Mouse (Mus musculus): ENCODE results near the gene Fgd5. TPM values are rescaled to one million over a fixed set of nuclear protein-coding genes. Genes with fewer than 3 reads are reported as not detected.

The Fgd5 gene
- polyA plus RNA-seq, 1 experiment: not detected

DNA sequence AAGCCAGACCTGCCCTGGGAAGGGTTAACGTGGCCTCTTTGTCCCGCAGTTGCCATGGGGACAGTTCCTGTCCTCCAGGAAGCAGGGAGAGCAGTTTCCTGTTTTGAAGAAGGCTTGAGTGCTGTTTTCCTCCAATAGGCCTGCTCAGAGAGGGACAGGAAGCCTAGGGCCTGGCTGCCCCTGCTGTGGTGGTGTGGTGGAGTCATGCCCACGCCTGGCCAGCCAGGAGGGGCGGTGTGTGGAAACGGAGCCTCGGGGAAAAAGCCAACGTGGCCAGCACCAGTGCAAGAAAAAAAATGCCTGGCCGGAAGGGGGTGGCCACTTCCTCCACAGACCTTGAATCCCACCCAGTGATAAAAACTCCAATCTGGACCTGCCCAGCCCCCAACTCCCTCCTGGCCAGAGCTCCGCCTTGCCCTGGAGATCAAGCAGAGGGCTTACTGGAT, 6.5 kb upstream of the Fgd5 start:
- TF ChIP-seq CEBPB (IDR thresholded peaks at IDR 0.05; ENCODE audit: insufficient read depth, poor library complexity, severe bottlenecking) (no peak), USF1 (IDR thresholded peaks at IDR 0.05; ENCODE audit: low read depth) (no peak)
- H3ac ChIP-seq (ENCODE audit: control insufficient read depth, insufficient read length): no peak overlapping the region

DNA sequence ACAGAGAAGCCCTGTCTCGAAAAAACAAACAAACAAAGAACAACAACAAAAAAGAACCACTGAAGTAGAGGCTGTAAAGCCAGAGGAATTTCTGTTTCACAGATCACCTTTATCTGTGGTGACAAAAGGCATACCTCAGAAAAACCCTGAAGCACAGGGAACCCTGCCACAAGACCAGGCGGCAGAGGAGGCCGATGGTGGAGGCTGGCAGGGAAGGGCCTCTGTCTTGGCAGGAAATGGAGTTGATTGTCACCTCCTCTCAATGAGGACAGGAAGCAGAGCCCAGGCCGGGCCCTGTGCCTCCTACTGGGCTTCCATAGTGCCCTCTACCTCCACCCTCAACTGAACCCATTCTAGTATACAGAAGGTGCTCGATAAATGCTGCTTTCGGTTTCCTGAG, 4.7 kb upstream of the Fgd5 start:
- TF ChIP-seq USF1 (IDR thresholded peaks at IDR 0.05; ENCODE audit: low read depth) (no peak), MYOD1 (IDR thresholded peaks at IDR 0.05; ENCODE audit: control insufficient read depth in 1 of 3, insufficient read length in 2 of 3, low read depth in 2 of 3) (no peak), CEBPB (IDR thresholded peaks at IDR 0.05; ENCODE audit: insufficient read depth, poor library complexity, severe bottlenecking) (no peak), TCF3 (IDR thresholded peaks at IDR 0.05; ENCODE audit: insufficient read length, low read depth) (no peak), MYOG (IDR thresholded peaks at IDR 0.05; ENCODE audit: control insufficient read depth in 1 of 3, insufficient read depth in 1 of 3, insufficient read length in 2 of 3, low read depth in 2 of 3) (no peak), E2F4 (IDR thresholded peaks at IDR 0.05; ENCODE audit: insufficient read depth) (no peak), REST (IDR thresholded peaks at IDR 0.05; ENCODE audit: insufficient read depth, insufficient read length) (no peak), MAX (IDR thresholded peaks at IDR 0.05; ENCODE audit: low read depth) (no peak), POLR2AphosphoS2 (IDR thresholded peaks at IDR 0.05; ENCODE audit: insufficient read length, low read depth) (no peak), SRF (IDR thresholded peaks at IDR 0.05; ENCODE audit: control insufficient read depth, insufficient read length, low read depth) (no peak)
- Histone ChIP-seq H3K27me3 (ENCODE audit: control insufficient read depth, insufficient read depth, insufficient read length) (peaks cover 43% of the 10 kb centered on the region), H3K36me3 (ENCODE audit: control insufficient read depth, insufficient read depth) (no peaks in the 10 kb centered on the region), H3K79me2 (ENCODE audit: control insufficient read depth, insufficient read depth) (no peaks in the 10 kb centered on the region), H3K4me2 (ENCODE audit: low read depth) (no peak overlapping the region), H3ac (ENCODE audit: control insufficient read depth, insufficient read length) (no peak overlapping the region), H3K4me3 (no peak overlapping the region)

More for the DNA sequence above, 6.5 kb upstream of the Fgd5 start:
- Histone ChIP-seq H3K4me2 (ENCODE audit: low read depth) (no peak overlapping the region), H3K4me3 (no peak overlapping the region), H3K27me3 (ENCODE audit: control insufficient read depth, insufficient read depth, insufficient read length) (peaks cover 39% of the 10 kb centered on the region), H3K36me3 (ENCODE audit: control insufficient read depth, insufficient read depth) (no peaks in the 10 kb centered on the region), H3K79me2 (ENCODE audit: control insufficient read depth, insufficient read depth) (no peaks in the 10 kb centered on the region)

DNA sequence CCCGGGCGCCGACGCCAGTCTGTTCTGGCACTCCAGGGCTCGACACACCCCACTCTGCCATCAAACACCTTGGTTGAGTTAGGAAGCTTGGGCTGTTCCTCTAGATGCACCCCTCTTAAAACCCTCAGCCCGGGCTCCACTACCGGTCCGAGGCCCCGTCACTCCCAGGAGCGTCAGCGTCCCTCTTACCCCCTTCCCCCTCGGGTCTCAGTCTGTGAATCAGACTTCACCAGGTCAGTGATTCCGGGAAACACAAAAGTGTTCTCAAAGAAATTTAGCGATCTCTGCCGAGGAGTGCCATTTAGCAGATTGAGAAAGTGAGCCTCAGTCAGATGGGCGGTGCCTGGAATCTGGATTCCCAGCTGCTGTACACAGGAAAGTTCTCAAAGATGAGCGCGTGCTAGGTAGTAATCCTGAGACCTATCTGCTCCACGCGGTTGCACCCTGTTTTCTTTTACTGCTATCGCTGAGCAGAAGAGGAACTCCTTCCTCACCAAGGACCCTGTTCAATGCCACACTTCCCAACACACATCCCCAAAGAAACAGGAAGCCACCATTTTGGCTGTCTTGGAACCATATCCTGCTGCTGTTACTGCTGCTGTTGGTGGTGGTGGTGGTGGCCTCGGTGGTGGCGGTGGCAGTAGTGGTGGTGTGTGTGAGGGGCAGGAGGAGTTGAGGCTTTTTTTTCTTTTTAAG, 771 bp downstream of the Fgd5 start:
- no peak overlapping the region for H3K4me2 ChIP-seq (ENCODE audit: low read depth)
- H3K27me3 ChIP-seq (ENCODE audit: control insufficient read depth, insufficient read depth, insufficient read length): peaks cover 55% of the 10 kb centered on the region
- H3K79me2 ChIP-seq (ENCODE audit: control insufficient read depth, insufficient read depth): no peaks in the 10 kb centered on the region
- no peak overlapping the region for H3ac ChIP-seq (ENCODE audit: control insufficient read depth, insufficient read length)
- no peak overlapping the region for H3K4me3 ChIP-seq
- TF ChIP-seq TCF12 (IDR thresholded peaks at IDR 0.05; ENCODE audit: insufficient read depth, poor library complexity, severe bottlenecking) (no peak), MAX (IDR thresholded peaks at IDR 0.05; ENCODE audit: low read depth) (no peak), REST (IDR thresholded peaks at IDR 0.05; ENCODE audit: insufficient read depth, insufficient read length) (no peak), USF1 (IDR thresholded peaks at IDR 0.05; ENCODE audit: low read depth) (no peak), E2F4 (IDR thresholded peaks at IDR 0.05; ENCODE audit: insufficient read depth) (no peak), TCF3 (IDR thresholded peaks at IDR 0.05; ENCODE audit: insufficient read length, low read depth) (no peak), POLR2AphosphoS2 (IDR thresholded peaks at IDR 0.05; ENCODE audit: insufficient read length, low read depth) (no peak), CEBPB (IDR thresholded peaks at IDR 0.05; ENCODE audit: insufficient read depth, poor library complexity, severe bottlenecking) (no peak), MYOG (IDR thresholded peaks at IDR 0.05; ENCODE audit: control insufficient read depth in 1 of 3, insufficient read depth in 1 of 3, insufficient read length in 2 of 3, low read depth in 2 of 3) (no peak), SRF (IDR thresholded peaks at IDR 0.05; ENCODE audit: control insufficient read depth, insufficient read length, low read depth) (no peak), POLR2A (IDR thresholded peaks at IDR 0.05; ENCODE audit: insufficient read length, low read depth) (no peak)
- no peaks in the 10 kb centered on the region for H3K36me3 ChIP-seq (ENCODE audit: control insufficient read depth, insufficient read depth)

DNA sequence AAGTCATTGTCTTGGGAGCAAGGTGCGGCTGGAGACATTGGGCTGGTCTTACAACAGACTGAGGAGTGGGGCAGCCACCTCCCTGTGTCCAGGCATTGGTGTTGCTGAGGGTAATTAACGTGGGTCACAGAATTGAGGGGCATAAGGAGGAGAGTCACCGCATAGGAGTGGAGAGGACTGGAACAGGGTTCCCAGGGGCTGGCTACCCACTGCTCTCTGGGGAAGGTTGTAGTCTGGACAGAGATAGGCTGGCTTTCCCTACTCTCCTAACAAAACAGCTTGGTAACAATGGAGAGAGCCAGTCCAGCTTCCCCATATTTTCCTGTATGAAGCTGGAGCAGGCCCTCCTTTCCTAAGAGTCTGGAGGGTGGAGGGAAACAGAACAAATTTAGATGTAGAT, 1.3 kb downstream of the Fgd5 start:
- no peak overlapping the region for H3K4me2 ChIP-seq (ENCODE audit: low read depth)
- H3K4me3 ChIP-seq: no peak overlapping the region
- H3K27me3 ChIP-seq (ENCODE audit: control insufficient read depth, insufficient read depth, insufficient read length): peaks cover 49% of the 10 kb centered on the region

DNA sequence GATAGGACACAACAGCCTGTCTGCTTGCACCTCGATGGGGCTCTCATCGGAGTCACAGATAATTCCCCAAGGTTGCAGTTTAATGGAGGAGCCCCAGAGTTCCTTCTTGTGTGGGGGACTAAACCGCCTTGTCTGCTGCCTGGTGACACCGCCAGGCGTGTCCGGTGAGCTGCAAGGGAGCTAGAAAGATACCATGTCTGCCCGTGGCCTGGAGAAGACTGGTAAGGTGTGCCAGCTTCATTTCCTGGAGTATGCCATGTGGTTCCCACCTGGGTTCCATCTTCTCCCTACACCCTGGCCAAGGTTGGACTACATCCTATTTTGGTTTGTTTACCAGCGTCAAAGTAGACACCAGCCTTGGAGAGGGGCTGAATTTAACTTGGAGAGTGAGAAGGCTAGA, 11.4 kb downstream of the Fgd5 start:
- no peaks in the 10 kb centered on the region for H3K79me2 ChIP-seq (ENCODE audit: control insufficient read depth, insufficient read depth)
- H3K4me3 ChIP-seq: no peak overlapping the region
- H3K36me3 ChIP-seq (ENCODE audit: control insufficient read depth, insufficient read depth): no peaks in the 10 kb centered on the region
- no peak overlapping the region for H3ac ChIP-seq (ENCODE audit: control insufficient read depth, insufficient read length)
- peaks cover 87% of the 10 kb centered on the region for H3K27me3 ChIP-seq (ENCODE audit: control insufficient read depth, insufficient read depth, insufficient read length)
- H3K4me2 ChIP-seq (ENCODE audit: low read depth): no peak overlapping the region
- TF ChIP-seq MYOD1 (IDR thresholded peaks at IDR 0.05; ENCODE audit: control insufficient read depth in 1 of 3, insufficient read length in 2 of 3, low read depth in 2 of 3): no peak
- no peak for TF ChIP-seq MAX (IDR thresholded peaks at IDR 0.05; ENCODE audit: low read depth)
- TF ChIP-seq POLR2AphosphoS2 (IDR thresholded peaks at IDR 0.05; ENCODE audit: insufficient read length, low read depth): no peak
- no peak for TF ChIP-seq REST (IDR thresholded peaks at IDR 0.05; ENCODE audit: insufficient read depth, insufficient read length)
- TF ChIP-seq TCF12 (IDR thresholded peaks at IDR 0.05; ENCODE audit: insufficient read depth, poor library complexity, severe bottlenecking): no peak
- TF ChIP-seq MYOG (IDR thresholded peaks at IDR 0.05; ENCODE audit: control insufficient read depth in 1 of 3, insufficient read depth in 1 of 3, insufficient read length in 2 of 3, low read depth in 2 of 3): no peak
- no peak for TF ChIP-seq TCF3 (IDR thresholded peaks at IDR 0.05; ENCODE audit: insufficient read length, low read depth)
- TF ChIP-seq POLR2A (IDR thresholded peaks at IDR 0.05; ENCODE audit: insufficient read length, low read depth): no peak
- TF ChIP-seq CEBPB (IDR thresholded peaks at IDR 0.05; ENCODE audit: insufficient read depth, poor library complexity, severe bottlenecking): no peak
- no peak for TF ChIP-seq SRF (IDR thresholded peaks at IDR 0.05; ENCODE audit: control insufficient read depth, insufficient read length, low read depth)
- TF ChIP-seq USF1 (IDR thresholded peaks at IDR 0.05; ENCODE audit: low read depth): no peak
- no peak for TF ChIP-seq E2F4 (IDR thresholded peaks at IDR 0.05; ENCODE audit: insufficient read depth)

More for the DNA sequence above, 1.3 kb downstream of the Fgd5 start:
- TF ChIP-seq SRF (IDR thresholded peaks at IDR 0.05; ENCODE audit: control insufficient read depth, insufficient read length, low read depth) (no peak), TCF3 (IDR thresholded peaks at IDR 0.05; ENCODE audit: insufficient read length, low read depth) (no peak), POLR2A (IDR thresholded peaks at IDR 0.05; ENCODE audit: insufficient read length, low read depth) (no peak)
- H3ac ChIP-seq (ENCODE audit: control insufficient read depth, insufficient read length): no peak overlapping the region
- H3K79me2 ChIP-seq (ENCODE audit: control insufficient read depth, insufficient read depth): no peaks in the 10 kb centered on the region
- no peaks in the 10 kb centered on the region for H3K36me3 ChIP-seq (ENCODE audit: control insufficient read depth, insufficient read depth)
